Mouse (Mus musculus) heart, embryonic 12.5 days (tissue): ENCODE data around the gene Rrp1b. TPM values are rescaled to one million over a fixed set of nuclear protein-coding genes. Genes with fewer than 3 reads are reported as not detected.
A peak's percentile ranks its signal among the peaks of the same experiment; 100 is the strongest.

Source experiments
- ATAC-seq: fragments of 200-750 bp; cut with Nextera tagmentation; 2 replicates; pipeline ENCODE4 v1.8.0; 2017; ENCODE audit warnings: moderate TSS enrichment, moderate library complexity; ENCODE audit not compliant: insufficient number of reproducible peaks, low FRiP score
- H3K27ac ChIP-seq: fragments of 300-500 bp; sonication (generic); 2 replicates; pipeline ENCODE4 v1.5.1; 2016; ENCODE audit warnings: mild to moderate bottlenecking, moderate library complexity; ENCODE audit not compliant: poor library complexity, severe bottlenecking
- H3K27me3 ChIP-seq: fragments of 300-500 bp; sonication (generic); replicated peaks from 2 replicates; pipeline ENCODE4 v1.6.1; 2016; ENCODE audit warnings: mild to moderate bottlenecking, moderate library complexity
- H3K36me3 ChIP-seq: fragments of 300-500 bp; sonication (generic); 2 replicates; pipeline ENCODE4 v1.6.1; 2016; ENCODE audit warnings: mild to moderate bottlenecking, moderate library complexity
- H3K4me1 ChIP-seq: fragments of 300-500 bp; sonication (generic); replicated peaks from 2 replicates; pipeline ENCODE4 v1.6.1; 2016; ENCODE audit warnings: mild to moderate bottlenecking
- H3K4me2 ChIP-seq: fragments of 300-500 bp; sonication (generic); 2 replicates; pipeline ENCODE4 v1.6.1; 2016; ENCODE audit warnings: mild to moderate bottlenecking, moderate library complexity
- H3K4me3 ChIP-seq: fragments of 300-500 bp; sonication (generic); 2 replicates; pipeline ENCODE4 v1.5.1; 2016; ENCODE audit warnings: mild to moderate bottlenecking
- H3K9ac ChIP-seq: fragments of 300-500 bp; sonication (generic); 2 replicates; pipeline ENCODE4 v1.6.1; 2016; ENCODE audit warnings: mild to moderate bottlenecking, moderate library complexity
- H3K9me3 ChIP-seq: fragments of 300-500 bp; sonication (generic); replicated peaks from 2 replicates; pipeline ENCODE4 v1.6.1; 2016; ENCODE audit warnings: mild to moderate bottlenecking, moderate library complexity
- WGBS: fragments of 180-500 bp; shearing (Covaris S2); methylation state at CpG from one replicate; pipeline ENCODE4 v1.1.7; 2016; 5-methylcytosine and 5-hydroxymethylcytosine counted together
- polyA plus RNA-seq: library from polyadenylated mRNA; unstranded; fragments of >200 nt; fragmentation: Nextera tagmentation; extraction: Ambion mirVana; gene quantifications from 2 replicates; pipeline ENCODE4 v1.2.1, GENCODE M21; 2016

The Rrp1b gene
- 39.9 and 44.1 TPM in 2 replicates for polyA plus RNA-seq

- WGBS = 4% methylated on average over 52 of the region's 52 CpGs
- H3K9me3 ChIP-seq = no peaks in the 10 kb centered on the region
- no peaks in the 10 kb centered on the region for H3K27me3 ChIP-seq
- peaks cover 24% of the 10 kb centered on the region for H3K4me1 ChIP-seq
- peaks cover 4% of the 10 kb centered on the region; the same call in 1 of the 2 replicates for H3K36me3 ChIP-seq
- peak within 1 kb of the TSS; percentile 71 for H3K27ac ChIP-seq
- peak within 1 kb of the TSS; percentile 87 for H3K4me2 ChIP-seq
- peak; percentile 90 for ATAC-seq
- peak within 1 kb of the TSS; percentile 87 for H3K4me3 ChIP-seq
- peak within 1 kb of the TSS; percentile 86 for H3K9ac ChIP-seq
Observed at GRCm38 (mm10) chr17:32035609-32036508, at the start of gene Rrp1b, which contains the start of gene Hsf2bp. Gene Rrp1b (plus strand): TSS chr17:32036100. Gene Hsf2bp (minus strand): TSS chr17:32036349.

- Histone ChIP-seq H3K4me3 (no peak overlapping the region), H3K36me3 (no peaks in the 10 kb centered on the region), H3K9me3 (no peaks in the 10 kb centered on the region), H3K9ac (no peak overlapping the region), H3K4me1 (peaks cover 22% of the 10 kb centered on the region), H3K4me2 (no peak overlapping the region), H3K27ac (no peak overlapping the region), H3K27me3 (no peaks in the 10 kb centered on the region)
- ATAC-seq = no peak
- 85% methylated on average over 1 of the region's 1 CpGs for WGBS
Observed at GRCm38 (mm10) chr17:31986915-31987314, 49.0 kb upstream of the Rrp1b start.

GRCm38 (mm10) chr17:31989035-31989434 is 46.9 kb upstream of the Rrp1b start:
- no peak overlapping the region for H3K4me3 ChIP-seq
- H3K27ac ChIP-seq = no peak overlapping the region
- no peak for ATAC-seq
- H3K36me3 ChIP-seq = no peaks in the 10 kb centered on the region
- WGBS = 67% methylated on average over 2 of the region's 2 CpGs
- no peak overlapping the region for H3K4me2 ChIP-seq
- H3K4me1 ChIP-seq = peaks cover 7% of the 10 kb centered on the region
- H3K9me3 ChIP-seq = no peaks in the 10 kb centered on the region
- no peaks in the 10 kb centered on the region for H3K27me3 ChIP-seq
- no peak overlapping the region for H3K9ac ChIP-seq

- peaks cover 7% of the 10 kb centered on the region for H3K4me1 ChIP-seq
- 68% methylated on average over 2 of the region's 2 CpGs for WGBS
- no peaks in the 10 kb centered on the region for H3K9me3 ChIP-seq
- no peak overlapping the region for H3K27ac ChIP-seq
- no peak for ATAC-seq
- H3K27me3 ChIP-seq = no peaks in the 10 kb centered on the region
- H3K36me3 ChIP-seq = no peaks in the 10 kb centered on the region
- no peak overlapping the region for H3K4me2 ChIP-seq
- no peak overlapping the region for H3K4me3 ChIP-seq
- no peak overlapping the region for H3K9ac ChIP-seq
Observed at GRCm38 (mm10) chr17:31992004-31992403, 43.9 kb upstream of the Rrp1b start.

GRCm38 (mm10) chr17:31993354-31993753 is 42.5 kb upstream of the Rrp1b start:
- no peak overlapping the region for H3K4me2 ChIP-seq
- no peak overlapping the region for H3K9ac ChIP-seq
- no peaks in the 10 kb centered on the region for H3K9me3 ChIP-seq
- H3K27ac ChIP-seq = no peak overlapping the region
- H3K4me1 ChIP-seq = peaks cover 2% of the 10 kb centered on the region; the same call in 1 of the 2 replicates
- H3K36me3 ChIP-seq = no peaks in the 10 kb centered on the region
- no peaks in the 10 kb centered on the region for H3K27me3 ChIP-seq
- 46% methylated on average over 1 of the region's 1 CpGs for WGBS
- no peak overlapping the region for H3K4me3 ChIP-seq
- no peak for ATAC-seq

- Histone ChIP-seq H3K4me2 (no peak overlapping the region), H3K27ac (no peak overlapping the region), H3K9ac (no peak overlapping the region), H3K4me3 (no peak overlapping the region), H3K9me3 (no peaks in the 10 kb centered on the region), H3K36me3 (no peaks in the 10 kb centered on the region), H3K27me3 (no peaks in the 10 kb centered on the region), H3K4me1 (peaks cover 2% of the 10 kb centered on the region; the same call in 1 of the 2 replicates)
- no peak for ATAC-seq
Observed at GRCm38 (mm10) chr17:31994132-31994531, 41.8 kb upstream of the Rrp1b start.

- Histone ChIP-seq H3K9me3 (no peaks in the 10 kb centered on the region), H3K9ac (no peak overlapping the region), H3K36me3 (no peaks in the 10 kb centered on the region), H3K4me2 (no peak overlapping the region), H3K4me1 (peaks cover 2% of the 10 kb centered on the region; the same call in 1 of the 2 replicates), H3K4me3 (no peak overlapping the region), H3K27me3 (no peaks in the 10 kb centered on the region), H3K27ac (no peak overlapping the region)
- ATAC-seq = no peak
- 69% methylated on average over 2 of the region's 2 CpGs for WGBS
Observed at GRCm38 (mm10) chr17:31995784-31996183, 40.1 kb upstream of the Rrp1b start.

- Histone ChIP-seq H3K4me1 (peaks cover 2% of the 10 kb centered on the region; the same call in 1 of the 2 replicates), H3K36me3 (no peaks in the 10 kb centered on the region), H3K9ac (no peak overlapping the region), H3K27me3 (no peaks in the 10 kb centered on the region), H3K4me3 (no peak overlapping the region), H3K27ac (no peak overlapping the region), H3K4me2 (no peak overlapping the region), H3K9me3 (no peaks in the 10 kb centered on the region)
- 69% methylated on average over 4 of the region's 4 CpGs for WGBS
- no peak for ATAC-seq
Observed at GRCm38 (mm10) chr17:31996331-31996730, 39.6 kb upstream of the Rrp1b start.

GRCm38 (mm10) chr17:31998351-31998750 is 37.5 kb upstream of the Rrp1b start:
- H3K9ac ChIP-seq = no peak overlapping the region
- no peaks in the 10 kb centered on the region for H3K36me3 ChIP-seq
- no peaks in the 10 kb centered on the region for H3K27me3 ChIP-seq
- no peak overlapping the region for H3K4me2 ChIP-seq
- ATAC-seq = no peak
- no peaks in the 10 kb centered on the region for H3K9me3 ChIP-seq
- no peak overlapping the region for H3K4me3 ChIP-seq
- WGBS = 66% methylated on average over 1 of the region's 1 CpGs
- no peaks in the 10 kb centered on the region for H3K4me1 ChIP-seq
- H3K27ac ChIP-seq = no peak overlapping the region

GRCm38 (mm10) chr17:32003251-32003650 is 32.6 kb upstream of the Rrp1b start:
- Histone ChIP-seq H3K4me2 (no peak overlapping the region), H3K27ac (no peak overlapping the region), H3K4me3 (no peak overlapping the region), H3K36me3 (no peaks in the 10 kb centered on the region), H3K9me3 (no peaks in the 10 kb centered on the region), H3K27me3 (no peaks in the 10 kb centered on the region), H3K9ac (no peak overlapping the region), H3K4me1 (no peaks in the 10 kb centered on the region)
- WGBS = 77% methylated on average over 3 of the region's 3 CpGs
- no peak for ATAC-seq

- 72% methylated on average over 5 of the region's 5 CpGs for WGBS
- ATAC-seq = no peak
- no peaks in the 10 kb centered on the region for H3K36me3 ChIP-seq
Observed at GRCm38 (mm10) chr17:32006800-32007199, 29.1 kb upstream of the Rrp1b start.

More at GRCm38 (mm10) chr17:32006800-32007199, 29.1 kb upstream of the Rrp1b start:
- H3K27me3 ChIP-seq = no peaks in the 10 kb centered on the region
- H3K4me2 ChIP-seq = no peak overlapping the region
- 0 out of 2 replicates have a peak, but pooled peaks cover 3% of the 10 kb centered on the region for H3K4me1 ChIP-seq
- H3K4me3 ChIP-seq = no peak overlapping the region
- no peak overlapping the region for H3K27ac ChIP-seq
- H3K9me3 ChIP-seq = no peaks in the 10 kb centered on the region
- H3K9ac ChIP-seq = no peak overlapping the region
